In genomic region chr11:87968356-87969122, GRCm38 (mm10) we compare ENCODE assay signal across 7 mouse cellular contexts. TPM values are rescaled to one million over a fixed set of nuclear protein-coding genes. Genes with fewer than 3 reads are reported as not detected.
DNase-seq lines count a peak whose midpoint lies in the region; ATAC-seq and TF ChIP-seq lines count a peak whose summit lies in the region.

No protein-coding gene starts in this region.

- TF ChIP-seq CTCF in layer of hippocampus, adult 2 months (conservative IDR thresholded peaks at IDR 0.05) = peak; percentile 47

- H3K27ac ChIP-seq in layer of hippocampus, adult 2 months = no peak overlapping the region
- H3K27ac ChIP-seq in embryonic facial prominence, embryonic 13.5 days = no peak overlapping the region
- no peak overlapping the region for H3K27ac ChIP-seq in stomach, embryonic 16.5 days (ENCODE audit: low read length)

- H3K4me3 ChIP-seq in layer of hippocampus, adult 2 months = no peak overlapping the region
- no peak overlapping the region for H3K4me3 ChIP-seq in embryonic facial prominence, embryonic 13.5 days
- H3K4me3 ChIP-seq in stomach, embryonic 16.5 days (replicated peaks; ENCODE audit: low read length) = no peak overlapping the region

- no peaks in the 10 kb centered on the region for H3K36me3 ChIP-seq in embryonic facial prominence, embryonic 13.5 days
- no peaks in the 10 kb centered on the region for H3K36me3 ChIP-seq in stomach, embryonic 16.5 days (ENCODE audit: control insufficient read depth, insufficient read depth, low read length)

- H3K4me2 ChIP-seq in embryonic facial prominence, embryonic 13.5 days = peak overlapping the region; percentile 56
- H3K4me2 ChIP-seq in stomach, embryonic 16.5 days (ENCODE audit: low read depth, low read length) = peak overlapping the region; percentile 52

- no peaks in the 10 kb centered on the region for H3K9me3 ChIP-seq in embryonic facial prominence, embryonic 13.5 days
- H3K9me3 ChIP-seq in stomach, embryonic 16.5 days (replicated peaks; ENCODE audit: control insufficient read depth, low read length) = no peaks in the 10 kb centered on the region

- peaks cover 9% of the 10 kb centered on the region for H3K4me1 ChIP-seq in embryonic facial prominence, embryonic 13.5 days
- H3K4me1 ChIP-seq in stomach, embryonic 16.5 days (ENCODE audit: control insufficient read depth, insufficient read depth, low read length) = peaks cover 4% of the 10 kb centered on the region; the same call in 1 of the 2 replicates

- no peak overlapping the region for H3K9ac ChIP-seq in embryonic facial prominence, embryonic 13.5 days
- no peak overlapping the region for H3K9ac ChIP-seq in stomach, embryonic 16.5 days (ENCODE audit: low read length)

- WGBS in embryonic facial prominence, embryonic 13.5 days = 18% methylated on average over 17 of the region's 20 CpGs
- WGBS in stomach, embryonic 16.5 days = 13% methylated on average over 19 of the region's 20 CpGs

- no peak for ATAC-seq in embryonic facial prominence, embryonic 13.5 days (ENCODE audit: insufficient number of reproducible peaks, insufficient read depth, low FRiP score, low TSS enrichment, low read depth)
- peak; percentile 42; the same call in 1 of the 2 replicates for ATAC-seq in stomach, embryonic 16.5 days (ENCODE audit: insufficient read depth, low FRiP score)

- H3K27me3 ChIP-seq in embryonic facial prominence, embryonic 13.5 days = no peaks in the 10 kb centered on the region
- no peaks in the 10 kb centered on the region for H3K27me3 ChIP-seq in stomach, embryonic 16.5 days (ENCODE audit: control insufficient read depth, insufficient read depth, low read length)

- no peak for DNase-seq in layer of hippocampus, adult 2 months (ENCODE audit: low spot score in 2 of 2)
- DNase-seq in layer of hippocampus, adult 9-10 months (ENCODE audit: low spot score) = no peak
- peak; percentile 46 for DNase-seq in liver
- no peak for DNase-seq in cerebellum, adult 9-10 months
- no peak for DNase-seq in urinary bladder, postnatal 36 days (ENCODE audit: low spot score in 2 of 2)

RNA-seq across cellular contexts. Expression of gene Dynll2, which starts 18.8 kb away (rescaled TPM):
- total RNA-seq in layer of hippocampus, adult 2 months (2021) = 100 to 1,000 TPM; 447 to 467 TPM
- polyA plus RNA-seq in embryonic facial prominence, embryonic 13.5 days (2015; fragmentation: Nextera tagmentation; extraction: Ambion mirVana) = 20.8 and 23.3 TPM in 2 replicates
- polyA plus RNA-seq in stomach, embryonic 16.5 days (2015; fragmentation: Nextera tagmentation; extraction: Ambion mirVana) = 14.6 and 16.5 TPM in 2 replicates

RNA-seq across cellular contexts. Expression of gene Olfr464, which starts 47.8 kb away (rescaled TPM):
- not detected for total RNA-seq in layer of hippocampus, adult 2 months (2021)
- not detected in 2 replicates for polyA plus RNA-seq in embryonic facial prominence, embryonic 13.5 days (2015; fragmentation: Nextera tagmentation; extraction: Ambion mirVana)
- polyA plus RNA-seq in stomach, embryonic 16.5 days (2015; fragmentation: Nextera tagmentation; extraction: Ambion mirVana) = not detected in 2 replicates
